Mouse (Mus musculus): ENCODE data around the gene 1810055G02Rik.

The 1810055G02Rik gene

DNA sequence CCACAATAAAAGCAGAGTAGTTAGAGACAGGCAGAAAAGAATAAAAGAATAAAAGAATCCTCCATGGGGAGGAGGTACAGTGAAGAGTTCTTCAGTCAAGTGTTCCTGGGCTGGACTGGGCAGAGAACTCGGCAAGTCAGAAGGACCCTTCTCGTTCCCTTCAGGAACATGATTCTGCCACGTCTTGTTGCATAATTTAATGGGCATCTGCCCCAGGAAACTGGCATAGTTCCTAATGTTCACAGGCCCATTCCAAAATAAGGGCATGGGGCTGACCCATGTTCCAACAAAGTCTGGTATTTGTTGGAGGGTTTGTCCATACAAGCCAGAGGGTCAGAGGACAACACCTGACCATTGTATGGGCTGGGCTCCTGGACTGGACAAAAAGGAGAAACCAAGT lies 13.1 kb upstream of the 1810055G02Rik start:
- no peak for DNase-seq (ENCODE audit: low read depth, low spot score)

DNA sequence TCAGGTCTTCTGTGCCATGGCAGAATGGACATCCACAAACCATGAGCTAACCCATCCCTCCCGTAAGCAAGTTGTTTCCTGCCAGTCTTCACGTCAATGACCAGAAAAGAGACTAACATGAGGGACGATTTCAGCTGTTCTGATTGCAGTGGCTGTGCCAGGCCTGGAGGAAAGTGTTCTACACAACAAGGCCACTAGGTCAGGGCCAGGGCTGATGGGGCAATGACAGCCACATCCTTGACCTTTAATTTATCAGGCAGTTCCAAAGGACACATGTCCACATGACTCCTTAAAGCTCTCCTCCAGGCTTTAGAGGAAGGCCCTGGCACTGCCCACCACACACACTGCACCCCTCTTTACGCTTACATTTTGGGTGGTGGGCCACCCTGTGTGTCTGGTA lies 12.6 kb upstream of the 1810055G02Rik start:
- DNase-seq (ENCODE audit: low read depth, low spot score) = no peak

DNA sequence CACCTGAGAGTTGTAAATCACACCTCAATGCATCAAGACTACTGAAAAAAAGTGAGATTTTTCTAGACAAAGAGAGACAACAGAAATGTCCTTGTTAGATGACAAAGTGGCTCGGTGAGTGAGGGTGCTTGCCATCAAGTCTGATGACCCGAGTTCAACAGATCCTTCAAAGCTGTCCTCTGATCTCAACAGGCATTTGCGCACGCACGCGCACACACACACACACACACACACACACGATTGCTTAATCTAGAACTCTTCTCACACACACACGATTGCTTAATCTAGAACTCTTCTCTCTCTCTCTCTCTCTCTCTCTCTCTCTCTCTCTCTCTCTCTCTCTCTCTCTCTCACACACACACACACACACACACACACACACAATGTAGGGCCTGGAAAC lies 12.1 kb upstream of the 1810055G02Rik start:
- no peak for DNase-seq (ENCODE audit: low read depth, low spot score)

DNA sequence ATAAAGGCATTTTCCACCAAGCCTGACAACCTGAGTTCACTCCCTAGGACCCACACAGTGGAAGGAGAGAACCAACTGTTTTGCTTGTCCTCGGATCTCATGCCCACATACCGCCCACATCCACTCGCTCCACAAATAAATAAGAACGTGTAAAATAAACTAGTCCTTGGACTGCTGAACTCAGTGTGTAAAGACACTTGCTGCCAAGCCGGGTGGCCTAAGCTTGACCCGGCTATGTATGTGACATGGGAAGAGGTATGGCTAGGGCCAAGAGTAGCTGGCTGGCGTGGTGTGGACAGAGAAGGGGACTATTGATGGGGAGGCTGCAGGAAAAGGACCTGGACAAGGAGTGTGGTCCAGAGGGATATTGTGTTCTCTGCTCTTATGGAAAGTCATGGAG lies 10.1 kb upstream of the 1810055G02Rik start:
- no peak for DNase-seq (ENCODE audit: low read depth, low spot score)

DNA sequence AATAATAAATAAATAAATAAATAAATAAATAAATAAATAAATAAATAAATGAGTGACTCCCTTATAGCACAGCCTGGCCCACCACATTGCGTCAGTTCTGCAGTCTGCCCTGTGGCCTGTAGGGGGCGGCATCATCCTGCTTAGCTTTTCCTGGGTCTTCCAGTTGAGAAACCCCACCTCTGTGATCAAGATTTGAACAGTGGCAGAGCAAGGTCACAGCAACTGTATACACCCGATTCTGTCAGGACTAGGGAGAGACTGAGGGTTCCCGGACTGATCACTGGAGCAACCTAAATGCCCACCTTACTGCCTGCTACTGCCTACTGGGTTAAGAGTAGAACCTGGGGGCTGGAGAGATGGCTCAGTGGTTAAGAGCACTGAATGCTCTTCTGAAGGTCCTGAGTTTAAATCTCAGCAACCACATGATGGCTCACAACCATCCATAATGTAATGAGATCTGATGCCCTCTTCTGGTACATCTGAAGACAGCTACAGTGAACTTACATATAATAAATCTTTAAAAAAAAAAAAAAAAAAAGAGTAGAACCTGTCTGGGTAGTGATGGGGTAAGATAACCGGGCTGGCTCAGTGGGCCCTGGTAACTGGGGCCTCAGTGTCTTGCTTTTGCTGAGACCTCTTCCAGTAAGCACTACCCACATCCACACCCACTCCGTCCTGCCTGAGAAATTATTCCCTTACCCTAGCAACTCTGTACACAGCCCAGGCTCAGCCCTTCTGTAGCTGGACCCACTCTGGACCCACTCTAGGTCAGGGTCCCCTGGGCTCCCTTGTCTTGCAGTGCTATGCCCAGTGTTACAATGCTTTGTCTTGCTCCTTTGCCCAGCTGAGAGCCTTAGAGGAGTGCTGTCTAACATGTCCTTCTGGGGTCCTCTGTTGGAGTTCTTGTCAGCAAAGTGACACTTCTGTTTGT lies 8.3 kb upstream of the 1810055G02Rik start:
- peak; percentile 89 for DNase-seq (ENCODE audit: low read depth, low spot score)

DNA sequence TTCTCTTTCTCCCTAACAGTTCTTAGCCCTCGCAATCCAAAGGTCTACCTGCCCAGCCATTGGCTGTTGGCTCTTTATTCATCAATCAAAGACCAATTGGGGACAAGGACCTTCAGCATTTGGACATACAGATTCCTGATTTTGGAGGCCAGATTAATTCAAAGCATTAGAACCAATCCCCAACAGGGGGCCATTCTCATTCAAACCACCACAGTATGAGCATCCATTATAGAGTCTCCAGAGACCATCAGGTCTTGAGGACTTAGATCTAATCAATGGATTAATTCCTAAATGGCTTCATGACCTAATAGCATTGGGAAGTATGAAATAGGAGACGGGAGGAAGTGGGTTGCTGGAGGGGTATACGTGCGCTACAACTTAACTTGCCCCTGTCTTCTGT lies 5.6 kb upstream of the 1810055G02Rik start:
- no peak for DNase-seq (ENCODE audit: low read depth, low spot score)

DNA sequence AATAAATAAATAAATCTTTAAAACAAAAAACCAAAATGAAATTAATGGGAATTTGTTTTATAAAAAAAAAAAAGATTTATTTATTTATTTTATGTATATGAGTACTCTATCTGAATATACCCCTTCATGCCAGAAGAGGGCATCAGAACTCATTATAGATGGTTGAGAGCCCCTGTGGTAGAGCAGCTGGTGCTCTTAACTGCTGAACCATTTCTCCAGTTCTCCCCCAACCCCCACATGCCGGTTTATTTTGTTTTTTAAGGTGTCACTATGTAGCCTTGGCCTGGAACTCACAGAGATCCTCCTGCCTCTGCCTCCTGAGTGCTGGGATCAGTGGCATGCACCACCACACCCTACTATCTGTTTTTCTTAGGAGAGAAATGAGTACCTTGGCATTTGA lies 1.8 kb upstream of the 1810055G02Rik start:
- DNase-seq (ENCODE audit: low read depth, low spot score) = no peak

DNA sequence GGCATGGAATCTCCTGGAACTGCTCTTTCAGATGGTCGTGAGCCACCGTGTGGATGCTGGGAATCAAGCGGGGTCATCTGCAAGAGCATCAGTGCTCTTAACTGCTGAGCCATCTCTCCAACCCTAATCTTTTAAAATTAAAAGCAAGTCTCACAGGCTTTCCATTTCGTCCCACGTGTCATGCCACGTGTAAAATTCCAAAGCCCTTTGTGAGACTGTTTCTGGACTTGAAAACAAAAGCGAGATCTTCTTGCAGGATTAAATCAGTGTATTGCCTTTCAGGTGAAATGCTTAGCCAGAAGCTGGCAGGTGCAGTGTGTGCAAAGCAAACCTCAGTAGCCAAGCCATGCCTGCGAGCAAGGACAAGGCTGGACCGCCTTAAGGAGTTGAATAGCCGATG lies 540 bp upstream of the 1810055G02Rik start:
- DNase-seq (ENCODE audit: low read depth, low spot score) = no peak

DNA sequence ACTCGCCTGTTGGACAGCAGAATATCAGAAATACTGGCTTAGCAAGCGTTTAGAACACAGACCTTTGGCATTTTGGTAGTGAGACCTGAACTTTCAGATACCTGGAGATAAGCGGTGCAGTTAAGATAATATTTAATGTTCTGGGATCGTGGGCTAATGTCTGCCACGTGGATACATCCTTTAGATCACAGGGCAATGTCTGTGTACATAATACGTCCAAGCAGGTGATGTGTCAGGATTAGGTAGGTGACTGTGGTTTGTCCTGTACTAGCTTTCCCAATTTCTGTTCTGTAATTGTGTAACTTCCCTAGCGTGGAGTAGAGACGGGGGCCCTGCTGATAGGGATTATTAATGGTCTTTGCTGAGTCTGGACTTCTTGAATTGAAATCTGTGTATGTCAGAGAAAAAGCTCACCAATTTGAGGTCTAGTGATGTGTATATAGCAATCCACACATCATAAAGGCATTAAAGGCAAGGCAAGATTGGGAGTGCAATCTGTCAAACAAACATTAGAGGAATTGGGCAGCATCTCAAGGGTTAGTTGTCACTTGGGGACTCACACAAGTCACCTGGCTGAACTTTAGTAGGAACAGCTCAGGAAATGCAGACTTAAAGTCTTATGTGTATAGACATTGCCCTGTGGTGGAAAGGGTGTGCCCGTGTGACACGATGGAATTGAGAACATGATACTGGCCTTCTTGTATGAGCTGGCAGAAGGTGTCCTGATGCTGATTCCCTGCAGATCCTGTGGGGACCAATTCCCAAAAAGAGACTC lies 1.1 kb downstream of the 1810055G02Rik start:
- no peak for DNase-seq (ENCODE audit: low read depth, low spot score)

DNA sequence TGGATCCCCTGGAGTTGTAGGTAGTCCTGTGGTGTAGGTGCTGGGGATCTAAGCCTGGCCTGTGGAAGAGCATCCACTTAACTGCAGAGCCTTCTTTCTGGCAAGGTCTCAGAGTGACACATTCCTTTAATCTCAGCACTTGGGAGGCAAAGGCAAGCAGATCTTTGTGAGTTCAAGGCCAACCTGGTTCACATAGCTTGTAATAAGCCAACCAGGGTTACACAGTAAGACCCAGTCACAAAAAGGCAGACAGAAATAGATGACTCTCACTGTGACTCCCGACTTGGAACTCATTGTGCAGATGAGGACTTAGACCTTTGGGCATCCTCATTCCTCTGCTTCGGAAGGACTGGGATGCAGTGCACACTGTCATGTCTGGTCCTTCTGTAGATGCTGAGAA lies 2.3 kb downstream of the 1810055G02Rik start:
- no peak for DNase-seq (ENCODE audit: low read depth, low spot score)

DNA sequence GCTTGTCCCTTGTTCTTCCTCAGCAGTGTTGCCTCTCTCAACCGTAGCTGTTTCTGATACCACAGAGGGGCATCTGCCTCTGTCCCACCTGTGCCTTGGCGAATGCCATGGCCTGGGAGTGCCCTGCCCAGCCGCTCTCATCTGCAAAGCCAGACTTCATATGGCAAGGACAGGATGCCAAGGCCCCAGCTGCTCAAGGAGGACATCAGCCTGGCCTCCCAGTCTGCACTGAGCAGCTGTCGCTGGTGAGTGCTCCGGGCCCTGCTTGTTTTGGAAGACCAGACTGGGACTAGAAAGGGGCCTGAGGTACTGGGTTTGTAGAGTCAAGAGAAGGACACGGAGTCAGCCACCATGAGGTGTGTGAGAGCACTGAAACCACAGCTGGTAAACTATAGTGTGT lies 6.3 kb downstream of the 1810055G02Rik start:
- no peak for DNase-seq (ENCODE audit: low read depth, low spot score)

DNA sequence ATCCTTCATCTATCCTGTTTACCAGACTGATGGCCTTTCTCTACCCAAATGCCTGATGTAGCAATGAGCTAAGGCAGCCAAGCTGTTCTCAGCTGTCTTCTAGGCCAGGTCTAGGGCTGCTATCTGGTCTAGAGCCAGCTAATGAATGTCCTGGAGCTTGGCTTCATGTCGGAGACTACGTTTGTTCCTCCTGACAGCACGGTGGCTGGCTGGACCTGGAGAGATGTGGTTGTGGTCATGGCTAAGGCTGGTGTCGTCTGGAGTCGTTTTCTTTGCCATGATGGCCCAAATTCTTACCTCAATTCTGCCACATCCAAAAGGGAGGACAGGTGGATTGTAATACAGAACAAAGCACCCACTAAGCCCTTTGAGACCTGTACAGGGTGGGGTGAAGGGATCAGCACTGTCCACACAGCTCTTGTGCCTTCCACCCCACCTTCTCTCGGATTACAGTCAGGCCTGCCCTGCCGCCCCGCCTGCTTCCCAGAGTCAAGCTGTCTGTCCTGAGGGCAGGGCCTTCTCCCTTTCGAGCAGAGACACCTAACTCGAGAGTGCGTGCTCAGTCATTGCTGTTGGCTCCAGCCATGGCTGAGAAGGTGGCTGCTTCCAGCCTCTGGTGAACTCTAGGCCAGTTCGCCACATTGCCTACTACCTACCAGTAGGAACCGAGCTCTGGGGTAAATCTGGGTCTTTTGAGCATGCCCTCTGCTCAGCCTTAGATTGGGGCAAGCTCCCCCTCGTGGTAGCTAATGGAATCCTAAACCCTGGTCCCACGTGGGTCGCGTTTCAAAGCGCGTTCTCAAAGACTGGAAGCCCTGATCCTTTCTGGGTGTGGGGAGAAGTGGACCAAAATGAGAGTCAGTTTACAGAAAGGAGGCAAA lies 10.6 kb downstream of the 1810055G02Rik start:
- peak; percentile 93 for DNase-seq (ENCODE audit: low read depth, low spot score)

DNA sequence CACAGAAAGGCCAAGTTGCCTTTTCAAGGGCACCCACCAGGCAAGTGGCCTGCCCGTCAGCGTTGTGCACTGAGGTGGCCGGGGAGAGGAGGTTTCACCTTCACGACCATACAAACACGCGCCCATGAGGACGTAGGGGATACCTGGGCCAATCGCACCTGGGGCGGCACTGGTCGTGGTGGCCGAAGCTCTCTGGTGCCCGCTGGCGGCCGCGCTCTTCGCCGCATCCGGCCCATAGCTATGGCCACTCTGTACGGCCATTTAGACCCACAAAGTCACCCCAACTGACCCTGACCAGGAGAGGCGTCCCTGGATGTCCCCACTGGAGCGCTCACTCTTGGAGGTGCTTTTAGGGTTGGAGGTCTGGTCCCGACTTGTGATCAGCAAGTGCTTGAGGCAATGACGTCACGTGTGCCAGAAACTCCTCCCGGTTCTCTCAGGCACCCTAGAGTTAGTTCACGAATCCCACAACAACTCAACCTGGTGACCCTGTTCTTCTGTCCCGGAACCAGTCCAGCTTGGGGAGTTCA lies 11.3 kb downstream of the 1810055G02Rik start:
- peak; percentile 82 for DNase-seq (ENCODE audit: low read depth, low spot score)

DNA sequence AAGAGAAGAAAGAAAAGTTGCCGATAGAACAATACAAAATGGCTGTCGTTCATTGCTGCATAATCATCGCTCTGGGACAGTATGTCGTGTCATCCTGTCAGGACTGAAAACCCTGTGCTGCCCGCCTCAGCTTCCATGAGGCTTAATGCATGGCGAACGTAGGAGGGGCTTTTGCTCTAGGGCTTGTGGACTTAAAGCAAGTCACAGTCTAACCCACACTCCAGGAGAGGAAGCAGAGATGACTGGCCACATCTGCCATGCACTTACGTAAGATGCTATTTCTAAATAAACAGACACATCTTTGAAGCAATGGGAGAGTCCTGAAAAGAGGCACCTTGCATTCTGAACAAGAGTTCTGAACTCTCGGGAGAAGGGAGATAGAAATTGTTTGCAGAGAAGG lies 15.1 kb downstream of the 1810055G02Rik start:
- no peak for DNase-seq (ENCODE audit: low read depth, low spot score)

DNA sequence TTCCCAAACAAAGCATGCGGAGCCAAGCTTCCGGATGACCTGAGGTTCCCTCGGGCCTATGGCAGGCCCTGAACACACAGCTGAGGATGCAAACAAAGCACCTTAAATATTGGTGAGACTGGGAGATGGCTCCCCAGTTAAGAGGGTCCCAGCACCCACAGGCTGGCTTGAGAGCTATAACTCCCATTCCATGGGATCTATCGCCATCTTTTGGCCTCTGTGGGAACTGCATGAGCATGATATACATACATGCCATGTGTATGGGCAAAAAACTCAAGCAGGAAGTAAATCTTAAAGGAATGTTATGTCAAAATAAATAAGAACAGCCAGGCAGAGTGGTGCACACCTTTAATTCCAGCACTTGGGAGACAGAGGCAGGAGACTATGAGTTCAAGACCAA lies 15.8 kb downstream of the 1810055G02Rik start:
- peak; percentile 75 for DNase-seq (ENCODE audit: low read depth, low spot score)

DNA sequence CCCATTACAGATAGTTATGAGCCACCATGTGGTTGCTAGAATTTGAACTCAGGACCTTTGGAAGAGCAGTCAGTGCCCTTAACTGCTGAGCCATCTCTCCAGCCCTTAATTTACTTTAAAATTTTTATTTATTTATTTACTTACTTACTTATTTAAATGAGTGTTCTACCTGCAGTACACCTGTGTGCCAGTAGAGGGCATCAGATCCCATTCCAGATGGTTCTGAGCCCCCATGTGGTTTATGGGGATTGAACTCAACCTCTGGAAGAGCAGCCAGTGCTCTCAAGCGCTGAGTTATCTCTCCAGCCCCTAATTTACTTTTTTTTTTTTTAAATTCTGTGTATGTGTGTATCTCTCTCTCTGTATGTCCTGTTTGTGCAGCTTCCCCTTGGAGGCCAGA lies 16.7 kb downstream of the 1810055G02Rik start:
- DNase-seq (ENCODE audit: low read depth, low spot score) = peak; percentile 87

DNA sequence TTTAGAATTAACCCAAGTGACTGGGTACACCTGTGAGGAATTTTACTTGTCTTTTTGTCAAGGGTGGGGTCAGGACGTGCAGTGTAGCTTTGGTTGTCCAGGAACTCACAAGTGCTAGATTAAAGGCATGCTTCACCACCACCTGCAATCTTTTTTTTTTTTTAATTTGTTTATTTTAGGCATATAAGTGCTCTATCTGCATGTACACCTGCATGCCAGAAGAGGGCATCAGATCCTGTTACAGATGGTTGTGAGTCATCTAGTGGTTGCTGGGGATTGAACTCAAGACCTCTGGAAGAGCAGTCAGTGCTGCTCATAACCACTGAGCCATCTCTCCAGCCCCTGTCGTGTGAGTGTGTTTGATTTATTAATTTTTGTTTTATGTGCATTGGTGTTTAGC lies 20.8 kb downstream of the 1810055G02Rik start:
- DNase-seq (ENCODE audit: low read depth, low spot score) = peak; percentile 51

DNA sequence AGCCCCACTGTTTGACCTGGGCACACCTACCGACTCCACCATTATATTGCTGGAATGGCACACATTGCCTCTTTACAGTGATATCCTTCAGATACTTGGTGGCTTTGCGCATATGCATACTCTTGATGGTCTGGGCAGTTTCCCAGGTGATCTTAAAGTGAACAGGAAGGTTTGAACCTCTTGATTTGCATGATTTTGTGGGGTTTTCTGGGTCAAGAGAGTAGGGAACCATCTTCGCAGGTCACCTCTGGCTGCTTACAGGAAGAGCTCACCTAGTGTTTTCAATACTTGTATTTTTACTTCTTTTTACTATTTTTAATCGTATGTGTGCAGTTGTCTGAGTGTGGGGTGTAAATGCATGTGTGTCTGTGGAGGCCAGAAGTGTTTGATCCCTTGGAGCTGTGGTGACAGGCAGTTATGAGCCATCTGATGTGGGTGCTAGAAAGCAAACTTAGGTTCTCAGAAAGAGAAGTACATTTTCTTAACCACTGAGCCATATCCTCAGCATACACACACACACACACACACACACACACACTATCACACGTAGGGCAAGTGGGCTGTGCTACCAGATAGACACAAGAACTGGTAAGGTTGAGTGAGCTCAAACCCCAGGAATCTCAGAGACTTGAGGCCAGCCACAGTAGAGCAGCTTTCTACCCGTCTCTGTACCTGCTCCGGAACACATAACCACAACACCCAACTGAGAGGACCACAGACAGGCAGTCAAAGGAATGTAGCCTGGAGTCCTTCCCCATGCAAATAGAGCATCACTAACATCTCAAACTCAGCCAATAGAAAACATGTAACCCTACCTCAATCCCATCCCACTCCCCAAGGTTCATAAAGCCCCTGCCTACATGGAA lies 22.9 kb downstream of the 1810055G02Rik start:
- DNase-seq (ENCODE audit: low read depth, low spot score) = no peak

DNA sequence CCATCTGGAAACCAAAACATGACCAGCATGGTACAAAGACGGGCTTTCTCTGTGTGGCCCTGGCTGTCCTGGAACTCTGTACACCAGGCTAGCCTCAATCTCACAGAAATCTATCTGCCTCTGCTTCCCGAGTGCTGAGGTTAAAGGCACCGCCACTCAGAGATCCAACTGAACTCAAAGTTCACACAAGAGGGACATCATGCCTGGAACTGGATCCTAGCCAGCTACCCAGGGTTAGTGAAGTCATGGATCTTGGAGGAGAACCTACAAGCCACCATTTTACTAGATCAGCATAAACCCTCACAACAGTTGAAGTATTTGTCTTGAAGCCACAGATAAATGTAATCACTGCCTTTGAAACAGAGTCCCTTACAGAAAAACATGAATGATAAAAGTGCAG lies 27.9 kb downstream of the 1810055G02Rik start:
- DNase-seq (ENCODE audit: low read depth, low spot score) = no peak

DNA sequence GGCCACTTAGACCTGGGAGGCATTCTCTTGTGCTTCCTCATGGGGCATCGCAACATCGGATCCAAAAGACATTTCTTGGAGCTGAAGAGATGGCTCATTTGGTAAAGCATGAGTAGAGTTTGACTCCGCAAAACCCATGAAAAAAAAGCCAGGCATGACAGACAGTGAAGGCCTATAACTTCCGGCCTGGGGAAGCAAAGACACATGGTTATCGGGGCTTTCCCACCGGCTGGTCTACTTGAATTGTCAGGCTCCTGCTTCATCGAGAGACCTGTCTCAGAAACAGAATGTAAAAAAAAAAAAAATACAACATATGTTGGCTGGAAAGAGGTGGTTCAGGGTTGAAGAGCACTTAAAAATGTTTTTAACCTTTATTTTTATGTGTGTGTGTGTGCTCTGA lies 31.6 kb downstream of the 1810055G02Rik start:
- no peak for DNase-seq (ENCODE audit: low read depth, low spot score)

DNA sequence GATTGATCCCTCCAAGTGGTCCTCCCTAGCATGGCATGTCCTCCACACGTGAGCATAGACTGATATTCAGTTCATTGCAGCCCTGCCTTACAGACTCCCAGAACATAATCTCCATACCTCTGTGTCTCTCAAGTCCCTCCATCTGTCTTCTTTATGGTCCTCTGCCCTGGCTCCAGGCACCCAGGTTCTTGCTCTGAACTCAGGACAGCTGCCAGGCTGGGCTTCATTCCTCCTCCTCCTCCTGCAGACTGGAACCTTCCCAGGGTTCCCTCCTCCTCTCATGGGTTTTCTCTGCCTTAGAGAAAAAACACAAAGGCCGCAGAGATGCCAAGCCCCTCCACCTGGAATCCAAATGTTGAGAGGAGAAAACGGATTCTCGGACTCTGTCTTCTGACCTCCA lies 34.6 kb downstream of the 1810055G02Rik start:
- no peak for DNase-seq (ENCODE audit: low read depth, low spot score)

All from ES-CJ7 (cell line).